Mouse (Mus musculus): ENCODE results near the gene Gpr162. TPM values are rescaled to one million over a fixed set of nuclear protein-coding genes. Genes with fewer than 3 reads are reported as not detected.
A peak's percentile ranks its signal among the peaks of the same experiment; 100 is the strongest.

Gene Gpr162
- polyA plus RNA-seq, 1 experiment from 2014 or later, result 0.59 TPM

DNA sequence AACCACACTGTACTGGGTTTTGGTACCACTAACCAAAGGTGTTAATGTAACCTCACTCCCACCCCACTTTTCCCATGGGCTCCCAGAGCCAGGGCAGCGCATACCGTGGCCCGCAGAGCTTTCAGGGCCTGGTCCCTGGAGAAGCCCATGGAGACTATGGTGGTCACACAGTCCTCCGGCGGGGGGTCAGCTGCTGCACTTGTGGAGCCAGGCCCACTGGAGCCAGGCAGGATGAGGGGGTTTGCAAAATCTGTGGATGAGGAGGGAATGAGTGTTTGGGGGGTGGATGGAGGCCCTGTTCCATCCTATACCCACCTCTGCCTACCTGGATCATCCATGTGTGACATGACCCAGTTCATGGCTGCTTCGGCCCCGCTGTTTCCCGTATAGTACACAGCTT is 46.2 kb downstream of the Gpr162 start:
- no peak for ATAC-seq (replicated peaks; ENCODE audit: insufficient number of reproducible peaks, low FRiP score, low TSS enrichment, low read depth)
- no peak for DNase-seq (ENCODE audit: low spot score)
- Histone ChIP-seq H3K4me2 (ENCODE audit: low read depth, low read length) (no peak overlapping the region), H3K27me3 (ENCODE audit: control insufficient read depth, insufficient read depth, low read length) (no peaks in the 10 kb centered on the region), H3K9ac (replicated peaks; ENCODE audit: low read length) (no peak overlapping the region), H3K36me3 (replicated peaks; ENCODE audit: control insufficient read depth, insufficient read depth, low read depth, low read length) (peaks cover 15% of the 10 kb centered on the region), H3K4me3 (ENCODE audit: low read depth, low read length) (no peak overlapping the region), H3K9me3 (replicated peaks; ENCODE audit: control insufficient read depth, low read length) (no peaks in the 10 kb centered on the region), H3K4me1 (ENCODE audit: control insufficient read depth, insufficient read depth, low read length) (no peaks in the 10 kb centered on the region), H3K27ac (replicated peaks; ENCODE audit: low read depth, low read length) (no peak overlapping the region)
- 95% methylated on average over 8 of the region's 8 CpGs for WGBS

DNA sequence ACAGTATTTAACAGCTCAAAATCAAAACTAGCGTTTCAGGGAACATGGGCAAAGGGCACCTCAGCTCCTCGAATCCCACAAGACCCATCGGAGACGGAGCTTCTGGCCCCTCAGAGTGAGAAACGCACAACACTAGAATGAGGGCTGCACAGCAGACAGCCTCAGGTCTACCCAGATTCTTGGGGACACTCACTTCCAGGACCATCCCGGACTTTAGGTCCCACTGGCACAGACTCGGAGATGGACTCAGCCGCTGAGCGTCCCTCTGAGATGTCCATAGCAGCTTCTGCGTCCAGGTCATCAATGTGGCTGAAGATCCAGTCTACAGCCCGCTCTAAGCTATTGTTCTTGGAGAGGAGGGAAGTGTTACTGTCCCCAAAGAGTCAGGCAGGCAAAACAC is 46.7 kb downstream of the Gpr162 start:
- Histone ChIP-seq H3K27ac (replicated peaks; ENCODE audit: low read depth, low read length) (no peak overlapping the region), H3K4me1 (ENCODE audit: control insufficient read depth, insufficient read depth, low read length) (no peaks in the 10 kb centered on the region), H3K36me3 (replicated peaks; ENCODE audit: control insufficient read depth, insufficient read depth, low read depth, low read length) (peaks cover 15% of the 10 kb centered on the region), H3K27me3 (ENCODE audit: control insufficient read depth, insufficient read depth, low read length) (no peaks in the 10 kb centered on the region), H3K4me3 (ENCODE audit: low read depth, low read length) (no peak overlapping the region), H3K9ac (replicated peaks; ENCODE audit: low read length) (no peak overlapping the region), H3K9me3 (replicated peaks; ENCODE audit: control insufficient read depth, low read length) (no peaks in the 10 kb centered on the region), H3K4me2 (ENCODE audit: low read depth, low read length) (no peak overlapping the region)
- DNase-seq (ENCODE audit: low spot score) (no peak), ATAC-seq (replicated peaks; ENCODE audit: insufficient number of reproducible peaks, low FRiP score, low TSS enrichment, low read depth) (no peak)
- 94% methylated on average over 11 of the region's 11 CpGs for WGBS

DNA sequence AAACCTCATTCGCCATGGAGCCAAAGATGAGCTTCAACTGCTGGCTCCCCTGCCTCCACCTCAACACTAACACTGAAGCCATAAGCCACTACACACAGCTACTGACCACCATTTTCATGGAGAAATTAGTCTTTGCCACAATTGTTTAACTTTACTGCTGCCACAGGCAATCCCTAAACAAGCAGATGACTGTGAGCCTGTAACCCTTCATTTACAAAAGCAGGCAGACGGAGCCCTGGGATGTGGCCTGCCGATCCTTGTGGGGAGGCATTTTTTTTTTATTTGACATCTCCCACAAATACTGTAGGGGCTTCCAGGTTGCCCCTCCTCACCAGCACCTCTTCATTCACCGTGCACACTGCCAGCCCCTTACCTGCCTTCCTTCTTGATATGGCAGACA is 47.2 kb downstream of the Gpr162 start:
- no peaks in the 10 kb centered on the region for H3K4me1 ChIP-seq (ENCODE audit: control insufficient read depth, insufficient read depth, low read length)
- 89% methylated on average over 4 of the region's 4 CpGs for WGBS
- no peak for ATAC-seq (replicated peaks; ENCODE audit: insufficient number of reproducible peaks, low FRiP score, low TSS enrichment, low read depth)
- H3K4me3 ChIP-seq (ENCODE audit: low read depth, low read length), result no peak overlapping the region
- no peak overlapping the region for H3K9ac ChIP-seq (replicated peaks; ENCODE audit: low read length)
- no peaks in the 10 kb centered on the region for H3K27me3 ChIP-seq (ENCODE audit: control insufficient read depth, insufficient read depth, low read length)
- H3K27ac ChIP-seq (replicated peaks; ENCODE audit: low read depth, low read length), result no peak overlapping the region
- H3K36me3 ChIP-seq (replicated peaks; ENCODE audit: control insufficient read depth, insufficient read depth, low read depth, low read length), result peaks cover 16% of the 10 kb centered on the region
- H3K4me2 ChIP-seq (ENCODE audit: low read depth, low read length), result no peak overlapping the region
- H3K9me3 ChIP-seq (replicated peaks; ENCODE audit: control insufficient read depth, low read length), result no peaks in the 10 kb centered on the region
- DNase-seq (ENCODE audit: low spot score), result no peak

DNA sequence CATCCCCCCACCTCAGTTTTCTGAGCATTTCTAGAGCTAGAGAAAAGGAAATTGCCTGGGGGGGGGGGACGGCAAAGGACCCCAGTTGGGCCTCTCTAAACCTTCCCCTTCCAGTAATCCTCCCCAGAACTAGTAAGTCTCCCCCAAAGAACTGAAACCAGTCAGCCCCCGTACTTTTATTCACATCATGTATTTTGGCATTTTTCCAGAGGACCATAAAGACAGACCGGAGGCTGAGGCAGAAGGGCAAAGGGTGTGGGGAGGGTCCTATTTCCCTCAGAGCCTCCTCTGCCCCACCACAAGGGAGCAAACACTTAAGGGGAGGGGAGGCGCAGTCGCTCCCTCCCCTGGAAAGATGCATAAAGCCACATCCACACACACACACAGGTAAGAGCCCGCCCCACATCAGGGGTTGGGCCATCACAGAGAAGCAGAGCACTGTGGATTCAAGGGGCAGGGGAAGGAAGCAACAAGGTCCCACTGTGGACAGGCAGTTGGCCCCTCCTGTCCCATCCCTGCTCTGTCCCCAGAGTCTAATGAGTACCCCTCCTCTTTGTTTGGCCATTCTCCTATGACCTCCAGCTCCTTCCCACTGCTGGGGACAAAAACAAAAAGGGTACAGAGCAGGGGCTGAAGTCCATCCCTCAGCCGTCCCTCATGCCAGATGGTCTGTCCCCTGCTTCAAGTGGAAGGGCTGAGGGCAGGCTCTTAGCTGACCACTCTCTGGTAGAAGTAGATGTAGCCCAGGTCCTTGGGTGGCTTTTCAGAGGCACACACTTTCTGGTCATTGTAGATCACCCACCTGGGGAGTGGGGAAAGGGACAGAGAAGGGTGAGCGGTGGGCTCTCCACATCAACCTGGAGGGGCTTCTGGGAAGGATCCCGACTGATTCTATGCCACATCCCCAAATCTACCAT is 48.7 kb downstream of the Gpr162 start:
- no peak overlapping the region for H3K4me3 ChIP-seq (ENCODE audit: low read depth, low read length)
- no peak overlapping the region for H3K4me2 ChIP-seq (ENCODE audit: low read depth, low read length)
- ATAC-seq (replicated peaks; ENCODE audit: insufficient number of reproducible peaks, low FRiP score, low TSS enrichment, low read depth), result no peak
- no peaks in the 10 kb centered on the region for H3K9me3 ChIP-seq (replicated peaks; ENCODE audit: control insufficient read depth, low read length)
- H3K36me3 ChIP-seq (replicated peaks; ENCODE audit: control insufficient read depth, insufficient read depth, low read depth, low read length), result peaks cover 18% of the 10 kb centered on the region
- H3K9ac ChIP-seq (replicated peaks; ENCODE audit: low read length), result no peak overlapping the region
- H3K27me3 ChIP-seq (ENCODE audit: control insufficient read depth, insufficient read depth, low read length), result no peaks in the 10 kb centered on the region
- no peak for DNase-seq (ENCODE audit: low spot score)
- H3K27ac ChIP-seq (replicated peaks; ENCODE audit: low read depth, low read length), result no peak overlapping the region
- H3K4me1 ChIP-seq (ENCODE audit: control insufficient read depth, insufficient read depth, low read length), result no peaks in the 10 kb centered on the region
- 73% methylated on average over 9 of the region's 9 CpGs for WGBS

DNA sequence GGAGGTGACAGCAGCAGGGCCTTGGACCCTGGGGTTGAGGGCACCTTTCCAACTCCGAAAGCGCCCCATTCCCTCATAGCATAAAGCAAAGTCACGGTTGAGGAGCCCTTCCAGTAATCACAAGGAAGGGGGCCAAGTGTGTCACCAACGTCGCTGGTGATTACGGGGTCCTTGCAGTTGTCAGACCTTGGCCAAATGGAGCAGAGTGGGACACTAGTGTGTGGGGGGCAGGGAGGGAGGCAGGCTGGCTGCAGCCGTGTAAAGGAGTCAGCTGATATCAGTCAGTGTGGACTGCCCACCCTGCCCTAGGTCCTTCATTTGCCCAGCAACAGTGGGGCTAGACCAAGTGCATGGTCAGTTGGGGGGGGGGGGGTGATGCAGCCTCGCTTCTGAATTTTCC is 49.3 kb downstream of the Gpr162 start:
- no peaks in the 10 kb centered on the region for H3K27me3 ChIP-seq (ENCODE audit: control insufficient read depth, insufficient read depth, low read length)
- DNase-seq (ENCODE audit: low spot score), result no peak
- H3K4me3 ChIP-seq (ENCODE audit: low read depth, low read length), result peak overlapping the region; percentile 53; the same call in 1 of the 2 replicates
- peak; percentile 41 for ATAC-seq (replicated peaks; ENCODE audit: insufficient number of reproducible peaks, low FRiP score, low TSS enrichment, low read depth)
- no peaks in the 10 kb centered on the region for H3K9me3 ChIP-seq (replicated peaks; ENCODE audit: control insufficient read depth, low read length)
- no peak overlapping the region for H3K9ac ChIP-seq (replicated peaks; ENCODE audit: low read length)
- no peaks in the 10 kb centered on the region for H3K4me1 ChIP-seq (ENCODE audit: control insufficient read depth, insufficient read depth, low read length)
- H3K27ac ChIP-seq (replicated peaks; ENCODE audit: low read depth, low read length), result no peak overlapping the region
- WGBS, result 36% methylated on average over 7 of the region's 8 CpGs
- H3K36me3 ChIP-seq (replicated peaks; ENCODE audit: control insufficient read depth, insufficient read depth, low read depth, low read length), result peaks cover 15% of the 10 kb centered on the region
- H3K4me2 ChIP-seq (ENCODE audit: low read depth, low read length), result peak overlapping the region; percentile 59

DNA sequence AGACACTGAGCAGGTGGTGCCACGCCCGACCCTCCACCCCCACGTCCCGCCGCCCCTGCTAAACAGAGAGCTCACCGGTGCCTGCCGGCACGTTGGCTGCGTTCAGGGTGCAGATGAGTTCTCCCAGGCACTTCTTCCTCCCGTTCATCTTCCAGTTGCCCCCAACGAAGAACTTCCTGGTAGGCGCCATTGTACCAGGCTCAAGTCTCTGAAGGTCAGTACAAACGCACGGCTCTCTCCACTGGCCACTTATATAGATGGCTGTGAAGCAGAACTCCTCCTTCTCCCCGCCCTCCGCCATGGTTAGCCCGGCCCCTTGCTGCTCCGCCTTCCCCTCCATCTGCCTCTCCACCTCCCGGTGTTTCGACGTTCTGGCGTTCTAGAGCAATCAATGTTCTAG is 49.9 kb downstream of the Gpr162 start, which contains the start of gene Tpi1:
TSS of gene Tpi1 (minus strand) at position 364 of the 400 bp plus-strand sequence.
- peak; percentile 95 for DNase-seq (ENCODE audit: low spot score)
- WGBS, result 1% methylated on average over 22 of the region's 22 CpGs
- Histone ChIP-seq H3K9me3 (replicated peaks; ENCODE audit: control insufficient read depth, low read length) (no peaks in the 10 kb centered on the region), H3K36me3 (replicated peaks; ENCODE audit: control insufficient read depth, insufficient read depth, low read depth, low read length) (peaks cover 15% of the 10 kb centered on the region), H3K9ac (replicated peaks; ENCODE audit: low read length) (peak within 1 kb of the TSS; percentile 61), H3K4me2 (ENCODE audit: low read depth, low read length) (peak within 1 kb of the TSS; percentile 59), H3K4me1 (ENCODE audit: control insufficient read depth, insufficient read depth, low read length) (no peaks in the 10 kb centered on the region), H3K4me3 (ENCODE audit: low read depth, low read length) (peak within 1 kb of the TSS; percentile 53), H3K27me3 (ENCODE audit: control insufficient read depth, insufficient read depth, low read length) (no peaks in the 10 kb centered on the region), H3K27ac (replicated peaks; ENCODE audit: low read depth, low read length) (peak within 1 kb of the TSS; percentile 63)
- ATAC-seq (replicated peaks; ENCODE audit: insufficient number of reproducible peaks, low FRiP score, low TSS enrichment, low read depth), result peak; percentile 81

DNA sequence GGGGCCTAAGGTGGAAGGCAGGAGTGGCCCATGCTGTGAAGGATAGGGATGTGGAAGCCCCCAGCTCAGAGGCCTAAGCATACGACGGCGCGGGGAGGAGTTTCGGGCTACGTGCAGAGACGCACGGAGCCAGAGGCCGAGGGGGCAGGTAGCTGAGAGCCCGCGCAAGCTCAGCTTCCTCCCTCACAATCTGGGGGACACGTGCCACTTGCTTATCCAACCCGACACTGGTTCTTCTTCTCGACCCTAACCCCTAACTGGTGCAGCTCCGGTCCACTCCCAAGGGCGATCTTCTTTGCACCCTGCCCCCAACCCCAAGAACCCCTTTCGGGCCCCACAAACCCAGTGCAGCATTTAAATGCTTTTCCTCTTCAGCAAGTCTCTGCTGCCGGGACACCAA is 50.3 kb downstream of the Gpr162 start:
- Histone ChIP-seq H3K9ac (replicated peaks; ENCODE audit: low read length) (peak overlapping the region; percentile 61), H3K9me3 (replicated peaks; ENCODE audit: control insufficient read depth, low read length) (no peaks in the 10 kb centered on the region), H3K27me3 (ENCODE audit: control insufficient read depth, insufficient read depth, low read length) (no peaks in the 10 kb centered on the region), H3K36me3 (replicated peaks; ENCODE audit: control insufficient read depth, insufficient read depth, low read depth, low read length) (peaks cover 11% of the 10 kb centered on the region), H3K4me2 (ENCODE audit: low read depth, low read length) (peak overlapping the region; percentile 59), H3K27ac (replicated peaks; ENCODE audit: low read depth, low read length) (peak overlapping the region; percentile 63), H3K4me1 (ENCODE audit: control insufficient read depth, insufficient read depth, low read length) (no peaks in the 10 kb centered on the region), H3K4me3 (ENCODE audit: low read depth, low read length) (peak overlapping the region; percentile 53)
- peak; percentile 51 for ATAC-seq (replicated peaks; ENCODE audit: insufficient number of reproducible peaks, low FRiP score, low TSS enrichment, low read depth)
- DNase-seq (ENCODE audit: low spot score), result peak; percentile 87
- WGBS, result 0% methylated on average over 18 of the region's 18 CpGs

DNA sequence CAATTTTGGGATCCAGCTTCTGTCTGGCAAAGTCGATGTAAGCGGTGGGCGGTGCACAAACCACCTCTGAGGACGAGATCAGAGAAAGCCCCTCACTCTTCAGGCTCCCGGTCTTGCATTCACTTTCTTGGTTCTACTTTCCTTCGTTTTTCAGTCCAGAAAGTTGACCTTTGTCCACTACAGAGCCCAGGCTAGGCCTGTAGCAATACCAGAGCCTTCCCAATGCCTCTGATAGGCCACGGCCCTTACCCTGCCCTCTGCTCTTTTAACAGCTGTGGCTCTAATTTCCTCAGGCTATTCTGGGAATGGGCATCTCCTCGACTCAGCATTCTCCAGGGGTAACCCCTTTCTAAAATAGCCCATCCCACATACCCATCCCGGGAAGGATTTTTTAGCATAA is 50.9 kb downstream of the Gpr162 start:
- Histone ChIP-seq H3K4me2 (ENCODE audit: low read depth, low read length) (peak overlapping the region; percentile 59), H3K4me3 (ENCODE audit: low read depth, low read length) (peak overlapping the region; percentile 53), H3K27me3 (ENCODE audit: control insufficient read depth, insufficient read depth, low read length) (no peaks in the 10 kb centered on the region), H3K9ac (replicated peaks; ENCODE audit: low read length) (peak overlapping the region; percentile 61), H3K9me3 (replicated peaks; ENCODE audit: control insufficient read depth, low read length) (no peaks in the 10 kb centered on the region), H3K27ac (replicated peaks; ENCODE audit: low read depth, low read length) (peak overlapping the region; percentile 63; the same call in 1 of the 2 replicates), H3K36me3 (replicated peaks; ENCODE audit: control insufficient read depth, insufficient read depth, low read depth, low read length) (peaks cover 4% of the 10 kb centered on the region), H3K4me1 (ENCODE audit: control insufficient read depth, insufficient read depth, low read length) (no peaks in the 10 kb centered on the region)
- DNase-seq (ENCODE audit: low spot score) (peak; percentile 11), ATAC-seq (replicated peaks; ENCODE audit: insufficient number of reproducible peaks, low FRiP score, low TSS enrichment, low read depth) (no peak)
- WGBS, result 26% methylated on average over 9 of the region's 9 CpGs
